27 mouse cellular contexts compared by ENCODE assay signal in the genomic region with DNA sequence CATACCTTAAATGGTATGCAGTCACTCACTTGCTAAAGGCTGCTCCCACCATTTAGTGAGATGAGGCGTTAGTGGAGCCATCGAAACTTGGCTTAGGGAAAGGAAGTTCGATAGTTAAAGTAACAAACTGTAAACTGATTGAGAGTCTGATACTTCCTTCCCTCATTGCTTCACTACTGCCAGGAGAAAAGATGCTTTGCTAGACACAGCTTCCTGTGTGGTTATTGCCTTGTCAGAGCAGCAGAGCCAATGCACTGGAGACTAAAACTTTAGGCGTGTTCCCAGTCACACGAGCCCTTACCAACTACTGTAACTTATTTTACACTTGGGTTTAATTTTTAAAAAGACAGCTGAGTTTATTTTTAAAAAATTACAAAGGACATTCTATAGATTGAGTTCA.
DNase-seq lines count a peak whose midpoint lies in the region; ATAC-seq and TF ChIP-seq lines count a peak whose summit lies in the region.
"Had no signal": no experiment of that assay in that cellular context is flagged by ENCODE, and none has a peak within 500 bp of the region (broad histone marks: within the 10 kb centered on the region; RNA-seq: fewer than 3 reads in every experiment).

No protein-coding gene starts in this region.

- TF ChIP-seq CTCF in midbrain, postnatal 0 days (IDR thresholded peaks at IDR 0.05): no peak

- H3K4me3 ChIP-seq in midbrain, postnatal 0 days (ENCODE audit: low read depth, low read length): no peak overlapping the region
- H3K4me3 ChIP-seq: embryonic facial prominence, embryonic 10.5 days; embryonic facial prominence, embryonic 13.5 days; erythroblast, embryonic 14.5 days; forebrain, embryonic 12.5 days; forebrain, embryonic 15.5 days; hindbrain, embryonic 10.5 days; hindbrain, embryonic 13.5 days had no signal

- no peak overlapping the region for H3K4me2 ChIP-seq in midbrain, postnatal 0 days (ENCODE audit: low read depth, low read length, poor library complexity, severe bottlenecking)
- H3K4me2 ChIP-seq: embryonic facial prominence, embryonic 13.5 days; forebrain, embryonic 12.5 days; forebrain, embryonic 15.5 days; heart, embryonic 11.5 days; hindbrain, embryonic 13.5 days had no signal

- ATAC-seq in granulocyte monocyte progenitor cell, adult 5-6 weeks (replicated peaks; ENCODE audit: poor library complexity, severe bottlenecking): peak; percentile 86
- ATAC-seq in megakaryocyte, adult 5-6 weeks (ENCODE audit: poor library complexity, severe bottlenecking): 0 out of 2 replicates have a peak, but pooled peaks have one; percentile 30
- ATAC-seq in midbrain, postnatal 0 days (ENCODE audit: low FRiP score): no peak
- ATAC-seq: forebrain, embryonic 15.5 days; hindbrain, embryonic 16.5 days; intestine, embryonic 16.5 days had no signal

- no peaks in the 10 kb centered on the region for H3K36me3 ChIP-seq in midbrain, postnatal 0 days (ENCODE audit: insufficient read depth, low read length)
- H3K36me3 ChIP-seq: embryonic facial prominence, embryonic 10.5 days; embryonic facial prominence, embryonic 13.5 days; forebrain, embryonic 12.5 days; forebrain, embryonic 15.5 days; G1E; hindbrain, embryonic 10.5 days; hindbrain, embryonic 13.5 days had no signal

- no peak overlapping the region for H3K9ac ChIP-seq in midbrain, postnatal 0 days (replicated peaks; ENCODE audit: low read length, poor library complexity, severe bottlenecking)
- H3K9ac ChIP-seq: embryonic facial prominence, embryonic 13.5 days; forebrain, embryonic 12.5 days; forebrain, embryonic 15.5 days; hindbrain, embryonic 13.5 days had no signal

- 90% methylated on average over 5 of the region's 5 CpGs for WGBS in midbrain, postnatal 0 days

- H3K9me3 ChIP-seq in midbrain, postnatal 0 days (ENCODE audit: low read length): no peaks in the 10 kb centered on the region
- H3K9me3 ChIP-seq: embryonic facial prominence, embryonic 10.5 days; embryonic facial prominence, embryonic 13.5 days; forebrain, embryonic 12.5 days; forebrain, embryonic 15.5 days; hindbrain, embryonic 10.5 days; hindbrain, embryonic 13.5 days had no signal

- H3K27me3 ChIP-seq in midbrain, postnatal 0 days (ENCODE audit: insufficient read depth, low read length): no peaks in the 10 kb centered on the region
- H3K27me3 ChIP-seq: CH12.LX; embryonic facial prominence, embryonic 13.5 days; forebrain, embryonic 12.5 days; forebrain, embryonic 15.5 days; hindbrain, embryonic 13.5 days had no signal

- no peak overlapping the region for H3K27ac ChIP-seq in midbrain, postnatal 0 days (ENCODE audit: low read depth, low read length)
- H3K27ac ChIP-seq: embryonic facial prominence, embryonic 10.5 days; embryonic facial prominence, embryonic 13.5 days; forebrain, embryonic 12.5 days; forebrain, embryonic 15.5 days; hindbrain, embryonic 10.5 days; hindbrain, embryonic 13.5 days had no signal

- DNase-seq in CD4-positive, CD25-positive, alpha-beta regulatory T cell, adult 2 months (ENCODE audit: low read depth, low spot score): peak; percentile 9
- DNase-seq in T-cell, adult 2 months (ENCODE audit: low spot score): peak; percentile 1
- DNase-seq in cerebellum, postnatal 25 days: no peak
- no peak for DNase-seq in B cell, adult 2 months
- no peak for DNase-seq in midbrain, postnatal 0 days (ENCODE audit: low spot score)
- no peak for DNase-seq in layer of hippocampus, adult 9-10 months (ENCODE audit: low spot score)
- DNase-seq: adrenal gland, postnatal 10 days; cerebellum, adult 11 months; cerebellum, adult 2 months; cerebellum, postnatal 10 days; embryo, embryonic 11 days; gastrocnemius, postnatal 25 days; kidney, adult 18-20 months had no signal

- H3K4me1 ChIP-seq in midbrain, postnatal 0 days (ENCODE audit: insufficient read depth, low read length): no peaks in the 10 kb centered on the region
- H3K4me1 ChIP-seq: embryonic facial prominence, embryonic 10.5 days; embryonic facial prominence, embryonic 13.5 days; forebrain, embryonic 12.5 days; forebrain, embryonic 15.5 days; hindbrain, embryonic 10.5 days; hindbrain, embryonic 13.5 days had no signal

Comparison
In these comparisons a context has a peak if more than half of its experiments do, and no peak if none do; other contexts are left out.
1. DNase-seq: peak in CD4-positive, CD25-positive, alpha-beta regulatory T cell, adult 2 months (single experiment) and T-cell, adult 2 months (single experiment); none in cerebellum, postnatal 25 days (0 of 2), B cell, adult 2 months (0 of 2), midbrain, postnatal 0 days (single experiment) and layer of hippocampus, adult 9-10 months (single experiment).